Mouse (Mus musculus): Measurements from ENCODE around the gene Zfp286. TPM values are rescaled to one million over a fixed set of nuclear protein-coding genes. Genes with fewer than 3 reads are reported as not detected.
"Not testable (repeated sequence)": the region's sequence is repeated elsewhere in the genome, so short reads cannot be mapped to it uniquely, and the experiment has no call there.

The Zfp286 gene
- polyA plus RNA-seq, 1 experiment from 2014 or later, result 17.8 TPM

- 81% methylated on average over 6 of the region's 6 CpGs for WGBS
- Histone ChIP-seq H3K4me3 (ENCODE audit: low read depth, low read length) (no peak overlapping the region), H3K9me3 (ENCODE audit: control insufficient read depth, low read length) (no peaks in the 10 kb centered on the region), H3K36me3 (ENCODE audit: control insufficient read depth, insufficient read depth, low read length) (no peaks in the 10 kb centered on the region), H3K4me2 (ENCODE audit: low read depth, low read length) (no peak overlapping the region), H3K9ac (ENCODE audit: low read depth, low read length) (no peak overlapping the region), H3K27ac (replicated peaks; ENCODE audit: low read depth, low read length) (no peak overlapping the region), H3K27me3 (replicated peaks; ENCODE audit: control insufficient read depth, insufficient read depth, low read length) (no peaks in the 10 kb centered on the region; the same call in 1 of the 2 replicates), H3K4me1 (ENCODE audit: control insufficient read depth, insufficient read depth, low read length) (0 out of 2 replicates have a peak, but pooled peaks cover 6% of the 10 kb centered on the region)
- no peak for DNase-seq (ENCODE audit: low spot score)
- no peak for ATAC-seq (ENCODE audit: low read depth)
Observed at GRCm38 (mm10) chr11:62757906-62758305, 31.4 kb downstream of the Zfp286 start.

GRCm38 (mm10) chr11:62757143-62757507 lies 32.1 kb downstream of the Zfp286 start:
- H3K27me3 ChIP-seq (replicated peaks; ENCODE audit: control insufficient read depth, insufficient read depth, low read length), result no peaks in the 10 kb centered on the region; the same call in 1 of the 2 replicates
- peak overlapping the region; percentile 31 for H3K4me3 ChIP-seq (ENCODE audit: low read depth, low read length)
- H3K4me1 ChIP-seq (ENCODE audit: control insufficient read depth, insufficient read depth, low read length), result 0 out of 2 replicates have a peak, but pooled peaks cover 6% of the 10 kb centered on the region
- no peaks in the 10 kb centered on the region for H3K36me3 ChIP-seq (ENCODE audit: control insufficient read depth, insufficient read depth, low read length)
- H3K9ac ChIP-seq (ENCODE audit: low read depth, low read length), result peak overlapping the region; percentile 51
- H3K27ac ChIP-seq (replicated peaks; ENCODE audit: low read depth, low read length), result no peak overlapping the region
- no peak for DNase-seq (ENCODE audit: low spot score)
- peak; percentile 15; the same call in 1 of the 2 replicates for ATAC-seq (ENCODE audit: low read depth)
- peak overlapping the region; percentile 51 for H3K4me2 ChIP-seq (ENCODE audit: low read depth, low read length)
- 4% methylated on average over 7 of the region's 7 CpGs for WGBS
- H3K9me3 ChIP-seq (ENCODE audit: control insufficient read depth, low read length), result no peaks in the 10 kb centered on the region

GRCm38 (mm10) chr11:62756456-62757142 lies 32.7 kb downstream of the Zfp286 start:
- Histone ChIP-seq H3K36me3 (ENCODE audit: control insufficient read depth, insufficient read depth, low read length) (no peaks in the 10 kb centered on the region), H3K4me3 (ENCODE audit: low read depth, low read length) (peak overlapping the region; percentile 31), H3K4me1 (ENCODE audit: control insufficient read depth, insufficient read depth, low read length) (0 out of 2 replicates have a peak, but pooled peaks cover 6% of the 10 kb centered on the region), H3K4me2 (ENCODE audit: low read depth, low read length) (peak overlapping the region; percentile 51), H3K9ac (ENCODE audit: low read depth, low read length) (peak overlapping the region; percentile 51), H3K9me3 (ENCODE audit: control insufficient read depth, low read length) (no peaks in the 10 kb centered on the region), H3K27ac (replicated peaks; ENCODE audit: low read depth, low read length) (no peak overlapping the region), H3K27me3 (replicated peaks; ENCODE audit: control insufficient read depth, insufficient read depth, low read length) (no peaks in the 10 kb centered on the region; the same call in 1 of the 2 replicates)
- peak; percentile 100 for ATAC-seq (ENCODE audit: low read depth)
- WGBS, result 6% methylated on average over 33 of the region's 36 CpGs
- DNase-seq (ENCODE audit: low spot score), result peak; percentile 97

- WGBS, result 81% methylated on average over 8 of the region's 8 CpGs
- no peak within 1 kb of the TSS for H3K4me3 ChIP-seq (ENCODE audit: low read depth, low read length)
- H3K4me2 ChIP-seq (ENCODE audit: low read depth, low read length), result no peak within 1 kb of the TSS
- no peak for ATAC-seq (ENCODE audit: low read depth)
- no peak within 1 kb of the TSS for H3K9ac ChIP-seq (ENCODE audit: low read depth, low read length)
- 0 out of 2 replicates have a peak, but pooled peaks cover 6% of the 10 kb centered on the region for H3K4me1 ChIP-seq (ENCODE audit: control insufficient read depth, insufficient read depth, low read length)
- H3K27ac ChIP-seq (replicated peaks; ENCODE audit: low read depth, low read length), result no peak within 1 kb of the TSS
- DNase-seq (ENCODE audit: low spot score), result no peak
- no peaks in the 10 kb centered on the region; the same call in 1 of the 2 replicates for H3K27me3 ChIP-seq (replicated peaks; ENCODE audit: control insufficient read depth, insufficient read depth, low read length)
- H3K9me3 ChIP-seq (ENCODE audit: control insufficient read depth, low read length), result no peaks in the 10 kb centered on the region
- no peaks in the 10 kb centered on the region for H3K36me3 ChIP-seq (ENCODE audit: control insufficient read depth, insufficient read depth, low read length)
Observed at GRCm38 (mm10) chr11:62752780-62753179, 36.5 kb downstream of the Zfp286 start, which contains the start of gene Gm10428. Gm10428 (plus strand) TSS chr11:62753100.

GRCm38 (mm10) chr11:62752191-62752590 lies 37.1 kb downstream of the Zfp286 start:
- Histone ChIP-seq H3K9ac (ENCODE audit: low read depth, low read length) (no peak overlapping the region), H3K4me1 (ENCODE audit: control insufficient read depth, insufficient read depth, low read length) (0 out of 2 replicates have a peak, but pooled peaks cover under 1% of the 10 kb centered on the region), H3K27ac (replicated peaks; ENCODE audit: low read depth, low read length) (no peak overlapping the region), H3K27me3 (replicated peaks; ENCODE audit: control insufficient read depth, insufficient read depth, low read length) (peaks cover 1% of the 10 kb centered on the region; the same call in 1 of the 2 replicates), H3K4me3 (ENCODE audit: low read depth, low read length) (no peak overlapping the region), H3K4me2 (ENCODE audit: low read depth, low read length) (no peak overlapping the region), H3K9me3 (ENCODE audit: control insufficient read depth, low read length) (no peaks in the 10 kb centered on the region), H3K36me3 (ENCODE audit: control insufficient read depth, insufficient read depth, low read length) (no peaks in the 10 kb centered on the region)
- 69% methylated on average over 11 of the region's 11 CpGs for WGBS
- ATAC-seq (ENCODE audit: low read depth) (no peak), DNase-seq (ENCODE audit: low spot score) (no peak)

GRCm38 (mm10) chr11:62749445-62749844 lies 39.8 kb downstream of the Zfp286 start:
- DNase-seq (ENCODE audit: low spot score); H3K27ac ChIP-seq (replicated peaks; ENCODE audit: low read depth, low read length); H3K4me2 ChIP-seq (ENCODE audit: low read depth, low read length); H3K4me3 ChIP-seq (ENCODE audit: low read depth, low read length); H3K4me1 ChIP-seq (ENCODE audit: control insufficient read depth, insufficient read depth, low read length); H3K9me3 ChIP-seq (ENCODE audit: control insufficient read depth, low read length); ATAC-seq (ENCODE audit: low read depth); H3K9ac ChIP-seq (ENCODE audit: low read depth, low read length); H3K36me3 ChIP-seq (ENCODE audit: control insufficient read depth, insufficient read depth, low read length): not testable (repeated sequence)
- WGBS, result 89% methylated on average over 13 of the region's 13 CpGs
- H3K27me3 ChIP-seq (replicated peaks; ENCODE audit: control insufficient read depth, insufficient read depth, low read length), result peaks cover 18% of the 10 kb centered on the region

GRCm38 (mm10) chr11:62748062-62748461 lies 41.2 kb downstream of the Zfp286 start:
- no peak for DNase-seq (ENCODE audit: low spot score)
- H3K36me3 ChIP-seq (ENCODE audit: control insufficient read depth, insufficient read depth, low read length), result no peaks in the 10 kb centered on the region
- WGBS, result 80% methylated on average over 4 of the region's 4 CpGs
- no peak overlapping the region for H3K4me2 ChIP-seq (ENCODE audit: low read depth, low read length)
- H3K9me3 ChIP-seq (ENCODE audit: control insufficient read depth, low read length), result no peaks in the 10 kb centered on the region
- no peak for ATAC-seq (ENCODE audit: low read depth)
- no peak overlapping the region for H3K4me3 ChIP-seq (ENCODE audit: low read depth, low read length)
- H3K27ac ChIP-seq (replicated peaks; ENCODE audit: low read depth, low read length), result no peak overlapping the region
- H3K9ac ChIP-seq (ENCODE audit: low read depth, low read length), result no peak overlapping the region
- no peaks in the 10 kb centered on the region; the same call in 1 of the 2 replicates for H3K4me1 ChIP-seq (ENCODE audit: control insufficient read depth, insufficient read depth, low read length)
- H3K27me3 ChIP-seq (replicated peaks; ENCODE audit: control insufficient read depth, insufficient read depth, low read length), result peaks cover 18% of the 10 kb centered on the region

- Histone ChIP-seq H3K4me1 (ENCODE audit: control insufficient read depth, insufficient read depth, low read length) (peaks cover under 1% of the 10 kb centered on the region), H3K4me2 (ENCODE audit: low read depth, low read length) (no peak overlapping the region), H3K4me3 (ENCODE audit: low read depth, low read length) (no peak overlapping the region), H3K9me3 (ENCODE audit: control insufficient read depth, low read length) (no peaks in the 10 kb centered on the region), H3K9ac (ENCODE audit: low read depth, low read length) (no peak overlapping the region), H3K36me3 (ENCODE audit: control insufficient read depth, insufficient read depth, low read length) (no peaks in the 10 kb centered on the region), H3K27me3 (replicated peaks; ENCODE audit: control insufficient read depth, insufficient read depth, low read length) (peaks cover 18% of the 10 kb centered on the region), H3K27ac (replicated peaks; ENCODE audit: low read depth, low read length) (no peak overlapping the region)
- DNase-seq (ENCODE audit: low spot score) (no peak), ATAC-seq (ENCODE audit: low read depth) (no peak)
- 61% methylated on average over 9 of the region's 9 CpGs for WGBS
Observed at GRCm38 (mm10) chr11:62747227-62747626, 42.0 kb downstream of the Zfp286 start.

Data from embryonic facial prominence, embryonic 14.5 days (tissue).